Comparison of ENCODE assay signal across 11 mouse cellular contexts in the genomic region with DNA sequence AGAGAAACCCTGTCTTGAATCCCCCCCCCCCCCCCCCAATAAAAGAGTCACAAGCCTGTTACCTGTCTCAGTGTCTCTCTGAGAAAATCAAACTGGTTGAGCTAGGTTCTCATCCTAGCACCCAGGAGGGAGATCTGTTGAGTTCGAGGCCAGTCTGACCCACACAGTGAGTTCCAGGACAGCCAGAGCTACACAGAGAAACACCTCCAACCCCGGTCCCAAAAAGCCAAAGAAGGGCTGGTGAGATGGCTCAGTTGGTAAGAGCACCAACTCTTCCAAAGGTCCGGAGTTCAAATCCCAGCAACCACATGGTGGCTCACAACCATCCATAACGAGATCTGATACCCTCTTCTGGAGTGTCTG. TPM values are rescaled to one million over a fixed set of nuclear protein-coding genes. Genes with fewer than 3 reads are reported as not detected.
DNase-seq lines count a peak whose midpoint lies in the region; ATAC-seq lines count a peak whose summit lies in the region.
"Had no signal": no experiment of that assay in that cellular context is flagged by ENCODE, and none has a peak within 500 bp of the region (broad histone marks: within the 10 kb centered on the region; RNA-seq: fewer than 3 reads in every experiment).

No protein-coding gene starts in this region.

- H3K27ac ChIP-seq in heart, embryonic 14.5 days (replicated peaks in 1 of 2; ENCODE audit: control insufficient read depth in 1 of 2, insufficient read depth in 1 of 2, low read depth in 2 of 2, low read length in 2 of 2) = peak overlapping the region in 1 of 2 experiments; percentile 76; a peak in 1 of 4 replicates
- H3K27ac ChIP-seq in midbrain, embryonic 10.5 days (replicated peaks) = 0 out of 2 replicates have a peak overlapping the region, but pooled peaks have one; percentile 93
- no peak overlapping the region for H3K27ac ChIP-seq in midbrain, embryonic 16.5 days (ENCODE audit: low read length)
- peak overlapping the region; percentile 71 for H3K27ac ChIP-seq in intestine, embryonic 16.5 days (ENCODE audit: low read length)
- no peak overlapping the region for H3K27ac ChIP-seq in neural tube, embryonic 13.5 days (replicated peaks)

- no peaks in the 10 kb centered on the region; a peak in 1 of 4 replicates for H3K4me1 ChIP-seq in heart, embryonic 14.5 days (ENCODE audit: control insufficient read depth in 2 of 2, insufficient read depth in 2 of 2, low read length in 2 of 2)
- no peaks in the 10 kb centered on the region for H3K4me1 ChIP-seq in midbrain, embryonic 10.5 days
- 0 out of 2 replicates have a peak, but pooled peaks cover 3% of the 10 kb centered on the region for H3K4me1 ChIP-seq in midbrain, embryonic 16.5 days (ENCODE audit: control insufficient read depth, insufficient read depth, low read length)
- no peaks in the 10 kb centered on the region for H3K4me1 ChIP-seq in intestine, embryonic 16.5 days (ENCODE audit: control insufficient read depth, insufficient read depth, low read length)
- H3K4me1 ChIP-seq in neural tube, embryonic 13.5 days (replicated peaks) = peaks cover 5% of the 10 kb centered on the region; the same call in 1 of the 2 replicates

- no peaks in the 10 kb centered on the region for H3K36me3 ChIP-seq in heart, embryonic 14.5 days (ENCODE audit: control insufficient read depth, insufficient read depth, low read length)
- no peaks in the 10 kb centered on the region for H3K36me3 ChIP-seq in midbrain, embryonic 10.5 days
- H3K36me3 ChIP-seq in midbrain, embryonic 16.5 days (ENCODE audit: control insufficient read depth, insufficient read depth, low read length) = no peaks in the 10 kb centered on the region
- H3K36me3 ChIP-seq in intestine, embryonic 16.5 days (ENCODE audit: control insufficient read depth, insufficient read depth, low read length) = no peaks in the 10 kb centered on the region
- H3K36me3 ChIP-seq in neural tube, embryonic 13.5 days = no peaks in the 10 kb centered on the region

- no peak for DNase-seq in heart, adult 18-20 months
- no peak for DNase-seq in midbrain, embryonic 10.5 days (ENCODE audit: low spot score)
- no peak for DNase-seq in yolk sac, embryonic 10.5 days (ENCODE audit: low spot score)
- no peak for DNase-seq in right cerebral cortex, postnatal 4 days
- DNase-seq: cerebellum, adult 11 months; thymus, postnatal 4 days had no signal

- H3K9me3 ChIP-seq in heart, embryonic 14.5 days (ENCODE audit: control insufficient read depth, low read length) = no peaks in the 10 kb centered on the region
- H3K9me3 ChIP-seq in midbrain, embryonic 10.5 days (replicated peaks) = no peaks in the 10 kb centered on the region
- no peaks in the 10 kb centered on the region for H3K9me3 ChIP-seq in midbrain, embryonic 16.5 days (replicated peaks; ENCODE audit: control insufficient read depth, low read length, poor library complexity, severe bottlenecking)
- no peaks in the 10 kb centered on the region for H3K9me3 ChIP-seq in intestine, embryonic 16.5 days (ENCODE audit: control insufficient read depth, low read length)
- H3K9me3 ChIP-seq in neural tube, embryonic 13.5 days = no peaks in the 10 kb centered on the region

- WGBS in heart, embryonic 14.5 days = 63% methylated on average over 4 of the region's 4 CpGs
- 72% methylated on average over 4 of the region's 4 CpGs for WGBS in midbrain, embryonic 10.5 days
- WGBS in midbrain, embryonic 16.5 days = 69% methylated on average over 4 of the region's 4 CpGs
- 61% methylated on average over 4 of the region's 4 CpGs for WGBS in intestine, embryonic 16.5 days
- 71% methylated on average over 4 of the region's 4 CpGs for WGBS in neural tube, embryonic 13.5 days

- no peak for ATAC-seq in heart, embryonic 14.5 days (ENCODE audit: insufficient number of reproducible peaks, insufficient read depth, low FRiP score, low read depth)
- no peak for ATAC-seq in midbrain, embryonic 16.5 days
- ATAC-seq in intestine, embryonic 16.5 days = no peak; the same call in 1 of the 2 replicates
- ATAC-seq in neural tube, embryonic 13.5 days (ENCODE audit: low read depth) = no peak; the same call in 1 of the 2 replicates

- no peaks in the 10 kb centered on the region for H3K27me3 ChIP-seq in heart, embryonic 14.5 days (ENCODE audit: control insufficient read depth, insufficient read depth, low read length)
- no peaks in the 10 kb centered on the region for H3K27me3 ChIP-seq in midbrain, embryonic 10.5 days (ENCODE audit: low read depth, poor library complexity, severe bottlenecking)
- no peaks in the 10 kb centered on the region for H3K27me3 ChIP-seq in midbrain, embryonic 16.5 days (ENCODE audit: control insufficient read depth, insufficient read depth, low read depth, low read length)
- no peaks in the 10 kb centered on the region for H3K27me3 ChIP-seq in intestine, embryonic 16.5 days (replicated peaks; ENCODE audit: control insufficient read depth, insufficient read depth, low read length)
- H3K27me3 ChIP-seq in neural tube, embryonic 13.5 days = no peaks in the 10 kb centered on the region

- H3K4me3 ChIP-seq in heart, embryonic 14.5 days (ENCODE audit: control insufficient read depth in 1 of 2, insufficient read depth in 1 of 2, low read depth in 1 of 2, low read length in 2 of 2) = no peak overlapping the region
- no peak overlapping the region for H3K4me3 ChIP-seq in midbrain, embryonic 10.5 days
- H3K4me3 ChIP-seq in midbrain, embryonic 16.5 days (ENCODE audit: low read depth, low read length) = no peak overlapping the region
- no peak overlapping the region for H3K4me3 ChIP-seq in intestine, embryonic 16.5 days (ENCODE audit: low read length)
- H3K4me3 ChIP-seq in neural tube, embryonic 13.5 days = peak overlapping the region; percentile 28; the same call in 1 of the 2 replicates

- peak overlapping the region; percentile 73 for H3K9ac ChIP-seq in heart, embryonic 14.5 days (ENCODE audit: low read length)
- H3K9ac ChIP-seq in midbrain, embryonic 16.5 days (ENCODE audit: low read depth, low read length) = no peak overlapping the region
- H3K9ac ChIP-seq in intestine, embryonic 16.5 days (ENCODE audit: low read depth, low read length) = 0 out of 2 replicates have a peak overlapping the region, but pooled peaks have one; percentile 62
- no peak overlapping the region for H3K9ac ChIP-seq in neural tube, embryonic 13.5 days

- peak overlapping the region; percentile 62; the same call in 1 of the 2 replicates for H3K4me2 ChIP-seq in heart, embryonic 14.5 days (ENCODE audit: low read length)
- H3K4me2 ChIP-seq in midbrain, embryonic 16.5 days (ENCODE audit: low read length) = no peak overlapping the region
- H3K4me2 ChIP-seq in intestine, embryonic 16.5 days (ENCODE audit: low read depth, low read length) = peak overlapping the region; percentile 60; the same call in 1 of the 2 replicates
- no peak overlapping the region for H3K4me2 ChIP-seq in neural tube, embryonic 13.5 days

RNA-seq across cellular contexts. Expression of gene Kif2c, which starts 20.5 kb away (rescaled TPM):
- 32.0 and 35.9 TPM in 2 replicates for polyA plus RNA-seq in heart, embryonic 14.5 days (2014; fragmentation: Nextera tagmentation; extraction: Ambion mirVana)
- under 1 TPM; 0.30 to 0.36 TPM for total RNA-seq in heart, adult 18-20 months (2021)
- polyA plus RNA-seq in midbrain, embryonic 10.5 days (2016; fragmentation: Nextera tagmentation; extraction: Ambion mirVana) = 107 and 113 TPM in 2 replicates
- 6.4 and 7.3 TPM in 2 replicates for polyA plus RNA-seq in midbrain, embryonic 16.5 days (2015; fragmentation: Nextera tagmentation; extraction: Ambion mirVana)
- 35.9 and 41.3 TPM in 2 replicates for polyA plus RNA-seq in intestine, embryonic 16.5 days (2015; fragmentation: Nextera tagmentation; extraction: Ambion mirVana)
- polyA plus RNA-seq in neural tube, embryonic 13.5 days (2015; fragmentation: Nextera tagmentation; extraction: Ambion mirVana) = 11.8 and 16.1 TPM in 2 replicates

RNA-seq across cellular contexts. Expression of gene Rps8, which starts 46.9 kb away (rescaled TPM):
- polyA plus RNA-seq in heart, embryonic 14.5 days (2014; fragmentation: Nextera tagmentation; extraction: Ambion mirVana) = 784 and 900 TPM in 2 replicates
- total RNA-seq in heart, adult 18-20 months (2021) = 100 to 1,000 TPM; 587 to 633 TPM
- polyA plus RNA-seq in midbrain, embryonic 10.5 days (2016; fragmentation: Nextera tagmentation; extraction: Ambion mirVana) = 691 and 830 TPM in 2 replicates
- polyA plus RNA-seq in midbrain, embryonic 16.5 days (2015; fragmentation: Nextera tagmentation; extraction: Ambion mirVana) = 381 and 382 TPM in 2 replicates
- 811 and 851 TPM in 2 replicates for polyA plus RNA-seq in intestine, embryonic 16.5 days (2015; fragmentation: Nextera tagmentation; extraction: Ambion mirVana)
- 493 and 532 TPM in 2 replicates for polyA plus RNA-seq in neural tube, embryonic 13.5 days (2015; fragmentation: Nextera tagmentation; extraction: Ambion mirVana)

RNA-seq across cellular contexts. Expression of gene Tmem53, which starts 48.8 kb away (rescaled TPM):
- polyA plus RNA-seq in heart, embryonic 14.5 days (2014; fragmentation: Nextera tagmentation; extraction: Ambion mirVana) = 38.0 and 39.8 TPM in 2 replicates
- total RNA-seq in heart, adult 18-20 months (2021) = 10 to 100 TPM; 24.8 to 35.7 TPM
- 8.2 and 8.7 TPM in 2 replicates for polyA plus RNA-seq in midbrain, embryonic 10.5 days (2016; fragmentation: Nextera tagmentation; extraction: Ambion mirVana)
- 9.3 and 10.1 TPM in 2 replicates for polyA plus RNA-seq in midbrain, embryonic 16.5 days (2015; fragmentation: Nextera tagmentation; extraction: Ambion mirVana)
- 11.2 and 11.8 TPM in 2 replicates for polyA plus RNA-seq in intestine, embryonic 16.5 days (2015; fragmentation: Nextera tagmentation; extraction: Ambion mirVana)
- polyA plus RNA-seq in neural tube, embryonic 13.5 days (2015; fragmentation: Nextera tagmentation; extraction: Ambion mirVana) = 5.9 and 6.5 TPM in 2 replicates

RNA-seq across cellular contexts. Expression of gene Armh1, which starts 49.0 kb away (rescaled TPM):
- polyA plus RNA-seq in heart, embryonic 14.5 days (2014; fragmentation: Nextera tagmentation; extraction: Ambion mirVana) = 0.27 and 0.42 TPM in 2 replicates
- under 1 TPM in 1 of 2 experiments, not detected in 1; 0.15 TPM for total RNA-seq in heart, adult 18-20 months (2021)
- polyA plus RNA-seq in midbrain, embryonic 10.5 days (2016; fragmentation: Nextera tagmentation; extraction: Ambion mirVana) = 0.22 and 0.36 TPM in 2 replicates
- polyA plus RNA-seq in midbrain, embryonic 16.5 days (2015; fragmentation: Nextera tagmentation; extraction: Ambion mirVana) = 1.6 and 3.1 TPM in 2 replicates
- 0.40 and 0.47 TPM in 2 replicates for polyA plus RNA-seq in intestine, embryonic 16.5 days (2015; fragmentation: Nextera tagmentation; extraction: Ambion mirVana)
- polyA plus RNA-seq in neural tube, embryonic 13.5 days (2015; fragmentation: Nextera tagmentation; extraction: Ambion mirVana) = 0.28 and 0.66 TPM in 2 replicates
- polyA plus RNA-seq: activated CD4-positive, CD25-positive, alpha-beta regulatory T cell, adult 4 months had no signal

Comparison
In these comparisons a context has a peak if more than half of its experiments do, and no peak if none do; other contexts are left out.
1. H3K27ac ChIP-seq: peak in midbrain, embryonic 10.5 days (single experiment) and intestine, embryonic 16.5 days (single experiment); none in midbrain, embryonic 16.5 days (single experiment) and neural tube, embryonic 13.5 days (single experiment).
2. H3K4me2 ChIP-seq: peak in heart, embryonic 14.5 days (single experiment) and intestine, embryonic 16.5 days (single experiment); none in midbrain, embryonic 16.5 days (single experiment) and neural tube, embryonic 13.5 days (single experiment).
3. H3K9ac ChIP-seq: peak in heart, embryonic 14.5 days (single experiment) and intestine, embryonic 16.5 days (single experiment); none in midbrain, embryonic 16.5 days (single experiment) and neural tube, embryonic 13.5 days (single experiment).